Mouse (Mus musculus): ENCODE measurements around the gene Ell2.

Gene Ell2

DNA sequence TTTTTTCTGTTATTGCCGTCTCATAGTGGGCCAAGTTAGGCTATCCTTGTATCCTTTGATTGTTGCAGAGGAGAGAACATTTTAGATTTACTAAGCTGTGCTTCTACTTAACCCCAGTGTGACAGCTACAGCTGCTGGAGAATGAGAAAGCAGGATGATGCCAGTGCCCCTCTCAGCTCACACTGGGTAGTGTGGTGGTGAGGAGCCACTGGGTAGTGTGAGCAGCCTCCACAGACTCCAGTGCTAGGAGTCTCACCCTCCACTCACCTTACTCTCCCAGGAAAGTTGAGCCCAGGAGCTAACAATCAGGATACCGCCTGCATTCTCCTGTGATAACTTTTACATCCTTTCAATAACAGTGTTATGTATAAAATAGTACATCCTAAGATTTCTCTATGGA, 60.4 kb downstream of the Ell2 start:
- no peak for DNase-seq (ENCODE audit: low read depth, low spot score)

DNA sequence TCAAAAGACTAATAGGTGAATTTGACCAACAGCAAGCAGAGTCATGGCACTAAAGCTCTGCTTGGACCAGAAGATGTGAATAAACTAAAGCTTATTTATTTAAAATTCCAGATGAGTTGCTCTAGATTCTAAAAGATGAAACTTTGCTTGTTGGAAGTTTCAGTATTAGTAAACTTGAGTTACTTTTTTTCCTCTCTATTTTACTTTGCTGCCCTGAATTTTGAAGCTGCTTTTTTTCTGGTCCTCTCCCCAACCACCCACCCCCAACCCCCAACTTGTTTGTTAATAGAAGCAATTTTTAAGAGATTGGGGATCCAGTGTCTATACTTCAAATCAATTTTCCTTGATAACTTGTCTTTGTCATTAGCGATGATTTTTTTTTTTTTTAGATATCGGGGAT, 64.2 kb downstream of the Ell2 start:
- DNase-seq (ENCODE audit: low read depth, low spot score): no peak

DNA sequence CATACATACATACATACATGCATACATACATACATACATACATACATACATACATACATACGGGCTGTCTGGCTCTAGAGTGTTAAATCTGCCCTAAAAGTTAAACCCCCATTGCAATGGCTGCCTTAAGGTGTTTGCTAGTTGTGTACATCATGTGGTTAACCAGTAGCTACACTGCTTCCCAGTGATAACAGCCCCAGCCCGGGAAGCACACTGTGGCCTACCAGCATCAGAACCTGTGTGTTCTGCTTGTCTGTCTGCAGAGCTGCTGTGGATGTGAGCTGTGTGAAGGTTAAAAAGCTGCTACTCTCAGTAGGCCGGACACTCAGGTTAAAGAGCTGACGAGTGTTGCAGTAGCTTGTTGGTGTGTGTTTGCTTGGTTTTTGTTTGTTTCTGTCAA, 64.8 kb downstream of the Ell2 start:
- DNase-seq (ENCODE audit: low read depth, low spot score): no peak

DNA sequence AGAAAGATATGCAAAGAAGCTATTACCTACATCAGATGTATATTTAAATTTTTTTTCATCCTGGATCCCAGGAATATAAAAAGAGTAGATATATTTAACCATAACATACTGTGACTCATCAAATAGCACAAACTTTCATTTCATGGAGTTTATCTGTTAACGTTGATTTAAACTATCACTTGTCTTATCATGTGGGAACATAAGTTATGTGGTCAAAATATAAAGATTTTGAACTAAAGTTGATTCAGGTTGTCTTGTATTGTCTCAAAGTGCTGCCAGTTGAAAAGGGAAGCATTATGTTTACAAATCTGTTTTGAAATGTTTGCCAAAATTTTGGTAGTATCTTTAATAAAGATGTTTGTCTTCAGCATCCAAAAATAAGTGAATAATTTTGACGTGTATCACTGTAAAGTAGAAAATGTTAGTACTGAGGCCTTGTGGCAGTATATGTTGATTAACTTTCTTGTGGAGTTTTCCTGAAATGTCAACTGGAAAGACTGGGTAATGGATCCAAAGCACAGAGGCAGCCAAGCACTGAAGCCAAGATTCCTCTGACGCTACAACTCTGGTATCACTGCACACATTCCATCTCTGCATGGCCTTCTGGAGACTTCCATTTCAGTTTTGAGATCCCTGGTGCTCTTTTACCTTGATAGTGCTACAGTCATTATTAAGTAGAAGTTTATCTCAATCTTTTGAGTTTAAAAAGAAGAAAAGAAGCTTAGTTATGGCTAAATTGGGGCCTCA, 65.6 kb downstream of the Ell2 start:
- no peak for DNase-seq (ENCODE audit: low read depth, low spot score)

DNA sequence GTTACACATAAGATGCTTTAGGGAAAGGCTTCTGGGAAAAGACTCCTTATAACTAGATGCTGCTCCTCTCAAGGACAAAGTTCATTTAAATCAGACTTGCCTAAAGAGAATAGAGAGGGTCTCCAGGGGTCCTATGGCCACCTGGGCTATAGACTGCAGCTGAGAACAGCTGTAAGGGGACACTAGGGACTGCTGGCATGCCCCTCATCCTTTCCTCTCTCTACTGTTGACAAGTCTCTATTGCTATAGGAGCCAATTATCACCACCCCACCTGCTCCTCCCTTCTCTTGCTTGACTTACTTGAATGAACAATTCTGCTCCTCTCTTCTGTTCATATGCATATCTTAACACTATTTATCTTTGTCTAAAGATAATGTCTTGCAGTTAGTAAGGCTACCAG, 69.4 kb downstream of the Ell2 start:
- DNase-seq (ENCODE audit: low read depth, low spot score): no peak

DNA sequence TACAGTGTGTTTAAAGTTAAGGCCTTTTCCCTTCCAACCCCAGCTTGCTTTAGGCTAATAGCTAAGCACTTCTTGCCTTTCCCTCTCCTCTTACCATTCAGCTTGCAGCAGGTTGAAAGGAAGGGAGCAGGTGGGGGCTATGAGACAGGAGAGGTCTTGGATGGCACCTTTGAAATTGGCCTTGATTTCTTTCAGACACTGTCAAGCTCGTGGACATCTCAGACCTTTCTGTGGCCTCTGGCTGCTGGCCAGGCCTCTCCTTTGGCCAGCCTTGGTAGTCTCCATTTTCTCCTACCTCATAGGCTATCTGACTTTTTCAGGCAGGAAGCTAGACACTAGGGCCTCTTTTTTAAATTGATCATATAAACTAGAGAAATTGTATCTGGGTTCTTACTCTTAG, 70.1 kb downstream of the Ell2 start:
- no peak for DNase-seq (ENCODE audit: low read depth, low spot score)

DNA sequence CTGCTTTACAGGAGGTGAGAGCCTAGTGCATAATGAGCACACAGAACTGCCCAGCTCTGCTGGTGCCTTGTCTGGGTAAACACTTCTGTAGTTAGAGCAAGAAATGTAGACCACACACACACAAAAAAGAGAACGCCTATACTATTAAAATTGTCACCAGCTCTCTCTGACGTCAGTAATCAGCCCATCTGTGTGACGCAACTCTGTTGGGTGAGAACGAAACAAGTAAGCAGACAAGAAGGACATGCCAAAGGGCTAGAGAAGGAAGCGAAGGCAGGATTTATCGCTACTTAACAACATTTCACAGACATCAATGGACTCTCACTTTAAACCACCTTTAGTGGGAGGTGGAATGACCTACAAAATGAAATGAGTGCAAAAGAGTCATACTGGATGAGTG, 71.6 kb downstream of the Ell2 start:
- no peak for DNase-seq (ENCODE audit: low read depth, low spot score)

DNA sequence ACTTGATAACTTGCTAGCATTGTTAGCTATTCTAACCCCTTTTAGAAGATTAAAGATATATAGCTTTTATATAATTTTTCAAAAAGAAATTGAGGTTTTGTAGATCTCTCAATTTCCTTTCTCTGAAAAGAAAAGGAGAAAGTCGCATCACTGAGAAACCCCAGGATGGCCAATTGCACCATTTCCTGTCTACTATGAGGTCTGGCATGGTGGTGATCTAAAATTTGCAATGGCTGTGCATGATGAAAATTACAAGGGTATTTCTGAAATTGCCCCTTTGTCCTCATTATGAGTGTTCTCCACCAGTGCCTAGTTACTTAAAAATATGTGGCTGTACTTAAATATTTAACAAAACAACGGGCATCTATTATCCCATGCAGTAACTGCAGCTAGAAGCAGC, 72.6 kb downstream of the Ell2 start:
- DNase-seq (ENCODE audit: low read depth, low spot score): no peak

DNA sequence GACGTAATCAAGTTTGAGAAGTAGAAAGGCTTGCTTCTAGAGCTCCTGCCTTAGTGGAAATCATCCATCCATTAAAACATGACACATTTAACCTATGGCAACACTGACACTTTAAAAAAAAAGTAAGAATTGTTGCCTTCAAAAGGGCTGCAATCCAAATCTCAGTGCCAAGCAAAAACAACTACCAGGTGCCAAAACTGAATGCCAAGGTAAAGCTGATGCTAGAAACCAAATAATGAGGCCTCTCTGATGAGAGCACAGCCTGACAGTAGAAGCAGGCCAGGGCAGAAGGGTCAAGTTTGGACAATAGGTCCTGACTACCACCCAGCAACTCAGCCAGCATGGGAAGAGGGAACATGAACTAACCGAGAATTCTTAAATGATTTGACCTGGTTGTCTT, 73.5 kb downstream of the Ell2 start:
- DNase-seq (ENCODE audit: low read depth, low spot score): no peak

DNA sequence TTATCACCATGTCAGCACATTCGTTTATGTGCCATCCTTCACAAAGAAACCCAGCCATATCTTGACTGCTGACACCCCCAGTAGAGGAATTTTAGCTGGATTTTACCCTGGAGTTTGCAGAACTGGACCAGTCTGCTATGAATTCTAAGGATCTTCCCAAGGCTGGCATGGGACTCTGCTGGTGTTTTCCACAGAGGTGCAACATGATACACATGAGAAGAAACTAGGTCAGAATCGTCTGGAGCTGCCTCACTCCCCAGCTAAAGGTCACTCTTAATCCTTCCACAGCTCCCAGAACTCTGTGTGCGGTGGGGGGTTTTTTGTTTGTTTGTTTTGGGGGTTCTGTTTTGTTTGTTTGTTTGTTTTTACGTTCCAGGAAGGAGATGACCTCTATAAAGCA, 79.2 kb downstream of the Ell2 start:
- DNase-seq (ENCODE audit: low read depth, low spot score): no peak

DNA sequence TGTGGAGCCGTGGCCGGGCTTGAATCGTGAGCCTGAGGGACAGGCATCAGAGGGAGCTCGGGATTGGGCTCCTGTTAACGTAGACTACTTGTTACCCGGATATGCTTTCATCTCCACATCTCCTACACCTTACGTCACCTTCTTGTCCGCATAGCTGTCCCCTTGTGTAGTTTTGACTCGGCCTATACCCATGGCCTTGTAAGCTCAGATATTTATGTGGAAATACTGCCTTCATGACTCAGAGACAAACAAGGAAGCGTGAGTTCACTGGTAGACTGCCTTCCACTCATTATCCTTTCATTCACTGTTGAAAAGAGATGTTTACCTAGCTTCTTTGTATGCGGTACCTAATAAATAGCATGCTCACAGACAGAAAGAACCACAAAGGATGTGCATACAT, 79.7 kb downstream of the Ell2 start:
- no peak for DNase-seq (ENCODE audit: low read depth, low spot score)

DNA sequence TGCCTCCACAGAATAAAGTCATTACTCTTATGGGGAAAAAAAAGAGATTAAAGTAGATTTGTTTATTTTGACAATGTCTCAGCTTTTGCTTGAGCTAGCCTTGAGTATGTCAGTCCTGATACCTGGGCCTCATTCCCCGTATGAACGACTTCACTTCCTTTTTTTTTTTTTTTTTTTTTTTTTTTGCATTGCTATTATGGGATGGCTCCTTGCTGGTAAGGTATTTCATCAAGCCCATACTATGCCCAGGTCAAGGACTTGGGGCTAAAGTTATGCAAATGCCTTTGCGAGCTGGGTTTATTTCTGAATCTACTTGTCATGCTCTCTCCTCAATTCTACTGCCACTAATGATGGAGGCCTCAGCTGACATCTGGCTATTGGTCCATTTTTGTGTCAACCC, 80.8 kb downstream of the Ell2 start:
- no peak for DNase-seq (ENCODE audit: low read depth, low spot score)

DNA sequence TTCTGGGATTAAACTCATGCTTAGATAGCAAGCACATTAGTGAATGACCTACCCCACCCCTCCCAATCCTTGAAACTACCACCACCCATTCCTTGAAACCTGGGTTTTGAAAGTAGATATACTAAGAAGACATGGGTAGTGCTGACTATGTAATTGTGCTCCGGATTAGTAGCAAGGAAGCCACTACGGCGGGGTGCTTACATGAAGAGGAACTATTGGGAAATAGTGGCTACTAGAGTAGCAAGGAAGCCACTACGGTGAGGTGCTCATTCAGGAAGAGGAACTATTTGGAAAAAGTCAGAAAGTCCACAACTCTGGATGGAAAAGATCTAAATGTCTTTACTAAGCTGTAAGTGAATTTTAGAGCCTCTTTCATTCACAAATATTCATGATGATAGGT, 81.6 kb downstream of the Ell2 start:
- DNase-seq (ENCODE audit: low read depth, low spot score): no peak

DNA sequence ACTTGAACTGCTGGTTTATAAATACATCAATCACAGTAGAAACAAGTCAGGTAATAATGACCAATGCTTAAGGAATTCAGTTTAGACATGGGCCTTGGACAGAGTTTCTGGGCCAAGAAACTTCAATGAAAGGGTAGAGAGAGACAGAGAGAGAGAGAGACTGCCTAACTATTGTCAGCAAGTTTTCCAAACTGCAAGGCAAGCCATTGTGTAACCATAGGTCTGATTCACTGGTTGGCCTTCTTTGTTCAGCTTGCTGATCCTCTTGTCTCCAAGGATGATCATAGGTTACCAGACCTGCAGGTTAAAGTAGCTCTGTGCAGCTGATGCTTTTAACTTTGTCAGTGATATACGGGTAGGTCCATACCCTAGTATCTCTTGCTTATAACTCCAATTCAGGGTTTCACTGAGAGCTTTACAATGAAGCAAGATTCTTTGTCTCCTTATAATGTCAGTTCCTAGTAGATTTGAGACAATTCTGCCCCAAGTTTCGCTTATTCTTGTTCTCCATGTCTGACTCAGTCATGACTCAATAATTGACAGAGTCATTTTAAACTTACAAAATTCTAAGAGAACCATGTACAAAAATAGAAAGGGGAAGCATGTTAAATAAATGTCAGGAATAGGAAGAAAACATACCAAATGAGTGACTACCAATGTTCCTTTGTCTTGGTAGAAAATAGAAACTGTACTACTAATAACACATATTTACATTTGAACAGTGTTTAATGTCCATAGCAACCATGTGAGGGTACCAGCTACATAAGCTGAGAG, 82.7 kb downstream of the Ell2 start:
- DNase-seq (ENCODE audit: low read depth, low spot score): no peak

DNA sequence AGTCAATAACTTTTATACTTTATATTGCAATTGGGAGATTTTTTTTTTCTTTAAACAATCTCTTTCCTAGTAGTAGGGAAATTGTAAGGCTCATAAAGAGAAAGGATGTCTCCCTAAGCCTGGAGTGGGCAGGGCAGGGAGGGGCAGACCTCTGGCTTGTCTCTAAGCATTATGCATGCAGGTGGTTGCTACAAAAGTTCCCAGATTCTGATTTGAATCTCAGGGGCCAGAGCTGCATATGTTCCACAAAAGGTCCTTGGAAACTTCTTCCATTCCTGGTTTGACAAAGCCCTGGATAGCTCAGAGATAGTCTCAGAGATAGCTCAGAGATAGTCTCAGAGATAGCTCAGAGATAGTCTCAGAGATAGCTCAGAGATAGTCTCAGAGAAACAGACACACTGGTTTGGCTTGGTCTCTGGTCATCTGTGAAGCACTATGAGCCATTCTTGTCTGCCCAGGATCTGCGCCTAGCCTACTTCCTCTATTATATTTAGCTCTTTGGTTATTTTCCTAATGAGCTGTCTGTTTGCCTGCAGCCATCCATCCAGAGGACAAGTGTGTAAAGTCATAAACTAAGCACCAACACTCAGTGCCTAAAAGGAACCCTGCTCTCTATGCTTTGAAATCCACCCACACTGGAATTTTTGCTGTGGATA, 84.1 kb downstream of the Ell2 start:
- no peak for DNase-seq (ENCODE audit: low read depth, low spot score)

DNA sequence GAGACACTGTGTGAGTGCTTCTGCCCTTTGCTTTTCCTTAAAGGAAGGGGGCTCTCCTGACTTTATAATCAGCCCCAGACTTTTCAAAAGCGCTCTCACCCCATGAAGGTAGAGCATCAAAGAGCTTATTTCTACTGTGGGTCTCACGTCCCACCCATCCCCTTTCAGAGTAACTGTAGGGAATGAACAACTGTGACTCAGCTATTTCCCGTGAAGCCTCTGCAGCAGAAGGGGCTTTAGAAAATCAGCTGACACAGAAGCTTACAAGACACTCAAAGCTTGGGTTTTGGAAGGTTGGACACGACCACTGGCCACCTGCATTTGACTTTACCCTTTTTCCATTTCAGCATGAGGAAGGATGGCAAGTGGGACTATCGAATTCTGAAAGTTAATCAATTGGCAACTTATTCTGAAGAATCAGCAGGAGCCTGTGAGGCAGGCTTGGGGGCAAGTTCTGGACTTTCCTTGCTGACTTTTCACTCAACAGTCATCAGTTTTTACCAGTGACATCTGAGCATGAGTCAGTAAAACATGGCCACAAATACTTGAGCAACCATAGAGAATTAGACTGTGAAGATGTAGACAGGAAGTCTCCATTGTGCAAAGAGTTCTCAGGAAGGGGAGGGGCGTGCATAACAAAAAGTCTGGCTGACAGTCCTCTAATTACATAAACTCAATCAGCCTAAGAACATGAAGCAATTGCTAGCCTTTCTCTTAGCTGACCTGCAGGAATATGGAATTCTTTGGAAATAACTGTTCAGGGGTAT, 87.5 kb downstream of the Ell2 start:
- DNase-seq (ENCODE audit: low read depth, low spot score): no peak

DNA sequence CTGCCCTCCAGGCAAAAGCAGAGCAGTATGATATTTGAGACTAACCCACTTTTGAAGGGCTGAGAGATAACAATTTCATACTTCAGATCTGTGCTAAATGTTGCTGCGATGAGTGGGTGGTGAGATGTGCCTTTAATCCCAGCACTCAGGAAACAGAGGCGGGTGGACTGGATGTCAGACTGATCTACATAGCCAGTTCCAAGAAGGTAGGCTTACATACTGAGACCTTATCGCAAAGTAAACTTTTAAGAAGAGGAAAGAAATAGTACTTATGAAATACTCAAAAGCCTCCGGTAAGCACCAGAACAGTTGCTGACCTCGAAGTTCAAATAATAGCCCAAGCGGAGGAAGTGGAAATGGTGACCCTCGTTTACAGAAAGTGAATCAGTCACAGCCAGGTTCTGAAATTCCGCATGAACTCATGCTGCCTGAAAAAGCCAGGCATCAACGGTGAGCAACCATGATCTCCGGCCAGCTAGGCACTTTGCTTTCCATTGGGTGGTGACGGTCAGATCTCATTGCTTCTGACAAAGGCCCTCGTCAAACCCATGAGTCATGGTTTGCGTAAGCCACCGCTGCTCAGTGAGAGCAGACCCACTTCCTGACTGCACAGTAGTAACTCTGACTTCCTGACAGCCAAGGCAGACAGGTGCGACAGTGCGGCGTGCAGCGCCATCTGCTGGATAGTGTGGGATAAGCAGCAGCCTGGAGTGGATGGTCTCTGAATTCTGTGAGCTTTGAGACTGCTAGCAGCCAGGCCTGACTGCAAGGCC, 91.0 kb downstream of the Ell2 start:
- DNase-seq (ENCODE audit: low read depth, low spot score): peak; percentile 61

DNA sequence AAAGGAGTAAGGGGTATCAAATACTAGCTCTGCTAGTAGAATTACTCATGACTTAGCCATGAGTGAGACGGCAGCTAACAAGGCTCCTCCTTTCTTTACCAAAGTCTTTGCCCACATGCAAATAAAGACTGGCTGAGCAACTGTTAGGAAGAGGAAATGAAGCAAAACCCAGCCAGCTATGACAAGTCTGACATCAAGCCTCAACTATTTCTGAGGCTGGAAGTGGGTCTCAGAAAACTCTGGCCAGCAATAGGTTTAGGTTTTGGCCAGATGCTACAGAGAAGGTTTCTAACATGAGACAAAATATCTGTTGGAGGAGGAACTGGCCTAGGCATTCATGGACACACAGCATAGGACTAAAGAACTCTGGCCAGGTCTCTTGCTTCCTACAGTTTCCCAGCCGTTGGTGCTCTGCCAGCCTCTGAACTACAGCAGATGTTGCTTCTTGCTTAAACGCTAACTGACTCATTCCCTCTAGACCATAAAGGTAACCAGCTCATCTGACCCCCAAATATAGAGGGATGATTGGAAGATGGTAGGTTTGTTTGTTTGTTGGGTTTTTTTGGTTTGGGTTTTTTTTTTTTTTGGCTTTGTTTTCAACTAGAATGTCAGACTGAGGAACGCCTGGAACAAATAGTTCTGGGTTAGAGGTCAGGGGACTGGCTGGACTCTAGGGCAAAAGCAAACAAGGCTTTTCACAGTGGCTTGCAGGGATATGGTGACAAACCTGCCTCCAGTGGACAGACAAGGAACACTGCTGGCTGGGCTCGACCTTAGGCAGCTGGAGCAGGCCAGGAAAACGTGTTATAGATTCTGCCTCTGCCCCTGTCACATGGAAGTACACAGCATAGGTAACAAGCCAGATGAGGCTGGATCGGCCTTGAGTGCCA, 92.1 kb downstream of the Ell2 start:
- DNase-seq (ENCODE audit: low read depth, low spot score): no peak

DNA sequence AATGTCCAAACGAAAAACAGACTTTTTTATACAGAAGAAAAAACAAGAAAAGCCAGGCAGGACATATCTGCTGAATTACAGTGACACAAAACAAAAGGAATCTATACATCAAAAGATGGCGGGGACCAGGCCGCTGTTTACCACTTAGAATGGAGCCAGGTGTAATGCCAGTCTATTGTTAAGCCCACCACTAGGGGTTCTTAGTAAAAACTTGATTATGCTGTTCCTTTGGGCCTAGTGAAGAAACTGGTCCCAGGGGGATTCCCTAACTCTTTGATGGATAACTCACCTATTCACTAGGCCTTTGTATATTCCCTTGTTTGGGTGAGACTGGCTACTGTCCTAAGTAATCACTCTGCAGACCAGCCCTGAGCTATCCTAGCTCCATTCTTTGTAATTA, 92.9 kb downstream of the Ell2 start:
- DNase-seq (ENCODE audit: low read depth, low spot score): no peak

DNA sequence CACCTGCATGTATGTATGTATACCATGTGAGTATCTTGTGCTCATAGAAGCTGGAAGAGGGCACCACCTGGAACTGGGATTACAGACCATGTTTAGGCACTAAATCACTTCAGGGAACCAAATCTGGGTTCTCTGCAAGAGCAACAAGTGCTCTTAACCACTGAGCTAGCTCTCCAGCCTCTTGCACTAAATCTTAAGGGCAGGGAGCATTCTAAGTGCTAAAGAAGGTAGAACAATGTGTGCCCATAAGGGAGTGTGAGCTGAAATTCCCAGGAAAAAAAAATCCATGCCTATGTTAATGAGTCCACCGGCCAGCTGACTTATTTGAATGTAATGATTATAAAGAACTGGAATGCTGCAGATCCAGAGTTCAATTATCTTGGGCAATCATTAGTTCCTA, 101.4 kb downstream of the Ell2 start:
- no peak for DNase-seq (ENCODE audit: low read depth, low spot score)

All from brain, embryonic 18.5 days (tissue).